Mouse (Mus musculus): ENCODE measurements around the gene Tmem86a.

Tmem86a gene

DNA sequence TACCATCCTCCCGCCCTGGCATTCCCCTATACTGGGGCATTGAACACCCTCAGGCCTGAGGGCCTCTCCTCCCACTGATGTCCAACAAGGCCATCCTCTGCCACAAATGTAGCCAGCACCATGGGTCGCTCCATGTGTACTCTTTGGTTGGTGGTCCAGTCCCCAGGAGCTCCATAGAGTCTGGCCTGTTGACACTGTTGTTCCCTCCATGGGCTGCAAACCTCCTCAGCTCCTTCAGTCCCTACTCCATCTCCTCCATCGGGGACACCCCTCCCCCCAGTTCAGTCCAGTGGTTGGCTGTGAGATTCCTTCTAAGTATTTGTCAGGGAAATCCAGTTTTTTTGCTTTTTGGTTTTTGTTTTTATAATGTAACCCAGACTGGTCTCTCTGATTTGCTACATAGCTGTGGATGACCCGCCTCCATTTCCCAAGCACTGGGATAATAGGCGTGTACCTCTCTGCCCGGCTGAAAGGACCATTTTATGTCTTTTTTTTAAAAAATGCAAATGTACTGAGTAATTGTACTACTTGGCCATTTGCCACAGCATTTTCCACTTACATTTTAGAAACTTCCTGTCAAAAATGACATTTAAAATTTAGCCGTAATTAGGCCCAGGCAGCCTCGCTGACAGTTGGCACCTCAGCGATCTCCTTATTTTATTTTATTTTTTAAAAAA lies 19.7 kb upstream of the Tmem86a start:
- DNase-seq: no peak

GRCm38 (mm10) chr7:47031371-47031770 lies 19.0 kb upstream of the Tmem86a start:
- no peak for DNase-seq

- no peak for DNase-seq
These were observed 15.5 kb upstream of the Tmem86a start for GRCm38 (mm10) chr7:47034785-47035384.

GRCm38 (mm10) chr7:47035426-47035825 lies 15.0 kb upstream of the Tmem86a start:
- DNase-seq: no peak

DNA sequence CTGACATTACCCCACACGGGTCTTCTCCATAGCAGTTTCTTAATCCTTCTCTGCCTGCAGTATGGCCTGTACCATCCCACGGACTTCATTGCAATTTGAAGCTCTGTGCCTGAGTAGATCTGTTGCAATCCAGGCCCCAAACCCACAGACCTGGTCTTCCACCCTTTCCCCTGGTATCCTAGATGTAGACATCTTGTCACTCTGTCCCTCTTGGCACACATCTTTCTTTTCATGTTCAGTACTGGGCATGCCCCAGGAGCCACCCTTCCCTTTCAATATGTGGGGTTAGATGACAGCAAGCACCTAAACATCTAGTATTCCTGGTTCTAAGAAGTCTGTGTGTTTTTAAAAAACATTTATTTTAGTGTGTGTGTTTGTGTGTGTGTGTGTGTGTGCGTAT lies 8.7 kb upstream of the Tmem86a start:
- DNase-seq: no peak

DNA sequence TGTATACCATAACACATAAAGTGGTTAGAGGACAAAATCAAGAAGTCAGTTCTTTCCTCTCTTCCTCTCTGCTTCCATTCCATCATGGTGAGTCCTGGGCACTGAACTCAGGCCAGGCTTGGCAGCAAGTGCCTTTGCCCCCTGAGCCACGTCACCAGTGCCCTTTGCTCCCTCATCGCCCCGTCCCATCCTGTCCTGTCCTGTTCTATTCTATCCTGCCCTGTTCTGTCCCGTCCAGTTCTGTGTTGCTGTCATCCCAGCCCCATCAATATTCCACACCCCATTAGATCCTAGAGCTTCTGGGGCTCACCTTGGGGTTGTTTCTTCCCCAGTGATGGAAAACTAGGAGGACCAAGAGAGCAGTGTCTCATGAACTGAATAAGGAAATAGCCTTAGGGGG lies 8.3 kb upstream of the Tmem86a start:
- DNase-seq: no peak

- DNase-seq: peak; percentile 14
These were observed 7.4 kb upstream of the Tmem86a start for GRCm38 (mm10) chr7:47042823-47043490.

GRCm38 (mm10) chr7:47050766-47051165 lies 365 bp downstream of the Tmem86a start:
- DNase-seq: peak; percentile 69

DNA sequence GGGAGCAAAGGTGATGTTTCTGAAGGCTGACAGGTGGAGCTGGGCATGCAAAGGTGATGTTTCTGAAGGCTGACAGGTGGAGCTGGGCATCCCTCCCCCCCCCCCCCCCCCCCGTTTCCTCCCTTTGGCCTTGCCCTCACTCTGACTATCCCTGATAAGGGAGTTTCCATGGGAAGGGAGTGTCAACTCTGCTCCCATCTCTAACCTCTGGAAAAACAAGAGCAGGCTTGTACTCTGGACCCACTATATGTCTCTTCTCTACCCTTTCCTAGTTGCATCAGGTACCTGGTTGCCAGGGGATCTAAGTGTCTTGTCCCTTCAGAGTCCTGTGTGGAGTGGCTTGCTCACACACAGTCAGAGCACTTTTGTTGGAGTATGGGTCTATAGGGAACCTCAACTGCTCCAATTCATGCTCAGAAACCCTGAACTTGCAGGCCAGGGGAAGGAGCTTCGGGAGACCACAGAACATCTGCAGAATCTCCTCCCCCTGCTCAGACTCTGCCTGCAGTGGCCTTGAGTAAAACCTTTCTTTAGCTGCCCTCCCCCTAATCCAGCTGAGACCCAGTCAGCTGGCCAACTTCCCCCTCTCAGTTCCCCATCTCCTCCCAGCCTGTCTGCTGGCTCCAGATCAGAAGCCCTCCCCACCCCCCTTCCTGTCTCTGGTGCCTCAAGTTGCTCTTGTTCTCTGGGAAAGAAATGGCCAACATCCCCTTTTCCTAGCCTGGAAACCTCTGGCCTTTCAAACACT lies 1.2 kb downstream of the Tmem86a start:
- DNase-seq: peak; percentile 30

DNA sequence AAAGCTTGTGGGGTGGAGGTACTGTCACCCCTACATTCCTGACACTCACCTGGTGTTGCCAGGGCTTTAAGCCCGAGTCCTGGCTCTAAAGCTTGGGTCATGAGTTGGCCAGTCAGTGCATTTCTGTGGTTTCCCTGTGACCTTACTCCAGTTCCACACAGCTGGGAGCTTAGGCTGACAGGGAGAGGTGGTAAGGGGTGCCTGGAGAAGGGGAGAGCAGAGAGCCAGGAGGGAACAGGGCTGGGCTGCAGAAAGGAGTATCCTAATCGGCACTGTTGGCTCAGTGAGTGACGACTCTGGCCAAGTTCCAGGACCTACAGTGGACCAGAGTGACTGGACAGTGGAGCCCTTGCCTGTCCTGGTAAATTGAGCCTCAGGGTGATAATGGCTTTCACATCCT lies 1.9 kb downstream of the Tmem86a start:
- no peak for DNase-seq

DNA sequence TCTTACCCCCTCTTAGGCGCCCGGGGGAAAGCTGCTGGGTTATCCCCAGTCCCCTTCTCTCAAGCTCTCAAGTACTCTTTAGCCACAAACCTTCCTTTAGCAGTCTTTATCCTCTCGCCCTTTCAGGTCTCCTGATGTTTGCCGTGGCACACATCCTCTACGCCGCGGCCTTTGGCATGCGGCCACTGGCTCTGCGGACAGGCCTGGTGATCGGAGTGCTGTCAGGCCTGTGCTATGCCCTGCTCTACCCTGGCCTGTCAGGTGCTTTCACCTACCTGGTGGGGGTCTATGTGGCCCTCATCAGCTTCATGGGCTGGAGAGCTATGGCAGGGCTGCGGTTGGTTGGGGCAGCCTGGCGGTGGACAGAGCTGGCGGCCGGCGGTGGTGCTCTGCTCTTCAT lies 2.9 kb downstream of the Tmem86a start:
- no peak for DNase-seq

DNA sequence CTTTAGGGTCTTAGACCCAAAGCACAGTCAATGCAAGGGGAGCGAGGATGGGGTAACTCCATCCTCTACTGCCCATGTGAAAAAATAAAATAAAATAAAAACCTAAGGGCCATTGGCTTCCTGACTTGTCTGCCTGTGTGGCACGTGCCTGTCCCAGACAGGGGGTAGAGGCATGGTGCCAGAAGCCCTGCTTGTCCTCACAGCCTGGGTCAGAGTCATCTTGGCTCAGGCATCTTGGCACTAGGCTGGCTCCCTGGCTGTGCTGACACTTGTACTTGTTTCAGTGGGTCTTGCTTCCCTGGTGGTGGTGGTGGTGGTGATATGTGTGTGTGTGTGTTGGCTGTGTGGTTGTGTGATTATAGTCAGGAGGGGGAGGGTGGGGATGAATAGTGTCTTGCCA lies 4.3 kb downstream of the Tmem86a start:
- DNase-seq: no peak

DNA sequence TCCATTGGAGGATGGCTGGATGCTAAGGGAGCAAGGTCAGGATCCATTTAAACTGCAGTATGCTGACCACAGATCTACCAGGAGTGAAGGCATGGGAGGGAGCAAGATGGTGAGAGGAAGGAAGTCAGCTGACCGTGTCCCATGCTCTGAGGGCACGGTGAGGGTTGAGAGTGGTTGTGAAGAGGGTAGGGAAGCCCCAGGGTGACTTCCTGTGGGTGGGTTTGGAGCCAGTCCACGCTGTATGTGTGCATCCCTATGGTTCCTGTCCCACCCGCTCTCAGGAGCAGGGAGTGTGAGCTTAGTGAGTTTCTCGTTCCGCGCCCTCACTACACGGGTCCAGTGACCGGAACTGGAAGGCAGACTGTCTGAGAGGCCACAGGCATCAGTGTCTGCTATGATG lies 5.3 kb downstream of the Tmem86a start:
- DNase-seq: no peak

GRCm38 (mm10) chr7:47056273-47056672 lies 5.9 kb downstream of the Tmem86a start:
- no peak for DNase-seq

DNA sequence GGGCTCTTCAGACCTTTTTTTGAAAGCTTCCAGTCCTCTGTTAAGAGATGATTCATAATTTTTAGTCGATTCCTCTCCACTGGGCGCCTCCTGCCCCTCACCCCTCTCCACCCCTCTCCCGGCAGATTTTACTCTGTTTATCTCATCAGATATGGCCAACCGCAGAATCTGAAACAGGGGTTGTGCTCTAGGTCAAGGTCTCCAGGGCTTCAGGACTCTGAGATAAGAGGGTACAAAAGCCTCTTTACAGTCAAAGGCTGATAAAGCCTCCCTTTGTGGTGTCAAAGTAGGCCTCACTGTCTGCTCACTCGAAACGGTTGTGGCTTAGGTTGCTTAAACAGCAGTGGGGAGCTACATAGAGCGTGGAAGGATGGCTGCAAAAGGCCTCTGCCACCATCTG lies 8.9 kb downstream of the Tmem86a start:
- DNase-seq: no peak

DNA sequence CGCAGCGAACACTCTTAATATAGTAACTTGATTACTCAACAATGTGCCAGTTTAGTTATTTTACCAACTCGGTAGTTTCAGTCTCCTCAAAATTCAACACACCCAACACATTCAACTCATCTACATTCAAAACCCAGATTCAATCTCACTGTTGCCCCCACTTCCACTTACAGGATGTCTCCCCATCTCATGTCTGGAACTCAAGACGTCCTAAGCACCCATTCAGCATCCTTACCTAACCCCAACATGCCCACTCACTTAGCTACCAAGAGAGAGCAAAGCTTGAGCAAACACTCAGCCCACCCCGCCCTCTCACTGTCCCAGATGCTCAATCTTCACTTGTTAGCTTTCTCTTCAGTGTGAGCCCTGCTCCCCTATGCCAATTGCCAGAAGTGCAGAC lies 11.2 kb downstream of the Tmem86a start:
- DNase-seq: no peak

- DNase-seq: no peak
These were observed 16.5 kb downstream of the Tmem86a start for GRCm38 (mm10) chr7:47066942-47067341.

DNA sequence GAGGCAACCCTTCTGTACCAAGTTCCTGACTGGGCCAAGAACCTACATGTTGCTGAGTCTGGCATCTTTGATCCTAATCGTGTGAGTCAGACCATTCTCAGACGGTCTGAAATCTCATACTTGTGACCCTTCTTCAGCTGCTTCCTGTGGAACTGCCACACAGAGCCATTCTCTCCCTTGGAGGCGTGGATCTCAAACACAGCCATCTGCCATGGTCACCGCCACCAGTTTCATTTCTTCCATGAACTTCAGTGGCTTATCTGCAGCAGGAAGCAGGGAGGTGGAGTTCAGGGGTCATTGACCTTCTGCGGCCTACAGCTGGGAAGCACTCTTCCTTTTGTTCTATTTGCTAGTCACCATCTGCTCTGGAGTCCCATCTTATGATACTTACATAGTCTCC lies 17.5 kb downstream of the Tmem86a start:
- DNase-seq: peak; percentile 13

DNA sequence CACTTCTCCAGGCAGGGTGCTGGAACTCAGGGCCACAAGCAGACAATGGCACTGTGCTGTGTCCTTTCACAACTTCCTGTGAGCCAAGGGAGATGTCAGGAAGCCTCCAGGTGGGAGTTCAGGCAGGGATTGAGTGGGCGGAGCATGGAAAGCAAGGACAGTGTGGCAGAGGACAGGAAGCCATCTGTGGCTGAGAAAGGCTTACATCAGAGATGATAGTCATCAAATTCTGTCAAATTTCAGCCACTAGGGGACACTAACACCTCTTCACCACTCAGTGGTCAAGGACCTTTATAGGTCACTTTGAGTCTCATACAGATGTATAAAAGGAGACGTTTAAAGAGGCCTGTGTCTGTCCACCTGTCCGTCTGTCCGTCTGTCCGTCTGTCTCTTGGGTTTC lies 22.1 kb downstream of the Tmem86a start:
- no peak for DNase-seq

DNA sequence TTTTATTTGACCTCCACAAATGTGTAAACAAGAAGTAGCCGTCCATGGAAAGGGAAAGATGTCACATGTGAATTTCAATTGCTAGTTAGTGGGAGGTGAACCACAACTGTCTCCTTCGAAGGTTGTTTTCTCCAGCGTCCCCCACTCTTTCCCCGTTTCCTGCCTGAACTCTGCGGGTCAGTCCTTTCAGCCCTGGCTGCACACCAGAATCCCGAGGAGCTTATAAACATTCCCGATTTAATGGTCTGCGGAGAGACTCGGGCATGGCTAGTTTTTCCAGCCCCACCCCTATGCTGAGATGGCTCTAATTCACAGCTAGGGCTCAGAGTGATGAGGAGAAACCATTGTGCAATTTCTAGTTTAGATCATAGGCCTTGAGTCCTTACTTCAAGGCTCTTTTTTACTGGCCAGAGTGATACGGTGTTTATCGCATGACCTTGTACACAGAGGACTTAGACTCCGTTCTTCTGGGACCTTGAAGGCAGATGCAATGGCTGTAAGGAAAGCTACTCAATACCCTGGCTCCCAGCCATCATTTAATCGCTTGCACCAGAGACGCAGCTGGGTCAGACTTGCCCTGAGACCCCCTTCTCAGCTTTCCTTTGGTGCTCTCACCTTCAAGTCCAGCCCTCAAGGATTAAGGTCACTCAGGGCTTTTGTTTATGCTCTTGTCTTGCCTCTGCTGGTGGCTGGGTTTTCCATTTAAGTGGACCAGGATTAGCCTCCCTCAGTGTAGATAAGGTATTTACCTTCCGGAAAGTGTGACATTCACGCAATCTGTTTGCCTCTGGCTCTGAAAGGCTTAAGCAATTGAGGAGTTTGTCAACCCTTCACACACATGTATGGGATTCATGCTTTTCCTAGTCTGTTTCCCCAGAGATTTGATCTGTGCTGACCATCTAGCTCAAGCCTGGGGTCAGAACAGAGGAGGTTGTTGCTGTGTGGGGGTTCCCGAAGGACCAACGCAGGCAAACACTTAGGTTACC lies 23.4 kb downstream of the Tmem86a start:
- no peak for DNase-seq

- no peak for DNase-seq
These were observed 25.8 kb downstream of the Tmem86a start for GRCm38 (mm10) chr7:47076193-47076592.

GRCm38 (mm10) chr7:47076729-47077128 lies 26.3 kb downstream of the Tmem86a start:
- DNase-seq: no peak

Measured in embryo, embryonic 11 days (tissue).